Mouse (Mus musculus): ENCODE results near the gene Hoxc12. TPM values are rescaled to one million over a fixed set of nuclear protein-coding genes. Genes with fewer than 3 reads are reported as not detected.

Hoxc12 gene
- polyA plus RNA-seq (2012; rRNA removed; ENCODE audit: low replicate concordance), result not detected in 2 replicates

GRCm38 (mm10) chr15:102936279-102936972, at the start of gene Hoxc12:
Hoxc12 (plus strand) TSS chr15:102936757.

GRCm38 (mm10) chr15:102921053-102922011, 15.2 kb upstream of the Hoxc12 start, which contains the start of gene Hoxc13:
Hoxc13 (plus strand) TSS chr15:102921103.

GRCm38 (mm10) chr15:102954192-102955006, 17.8 kb downstream of the Hoxc12 start, which contains the start of gene Hoxc11:
Hoxc11 (plus strand) TSS chr15:102954427.

GRCm38 (mm10) chr15:102966776-102967311, 30.3 kb downstream of the Hoxc12 start, which contains the start of gene Hoxc10:
Hoxc10 (plus strand) TSS chr15:102966796.

GRCm38 (mm10) chr15:102967312-102967510, 30.7 kb downstream of the Hoxc12 start, which contains the start of gene Hoxc5:
Hoxc5 (plus strand) TSS chr15:102967443.

GRCm38 (mm10) chr15:102976171-102976570, 39.6 kb downstream of the Hoxc12 start, which contains the start of gene Hoxc9:
Hoxc9 (plus strand) TSS chr15:102976439.

Other genes starting within 250 kb of the Hoxc12 start
- 76.5 and 77.4 TPM in 2 replicates for gene Calcoco1, start 214.6 kb upstream of the Hoxc12 start, polyA plus RNA-seq (2012; rRNA removed; ENCODE audit: low replicate concordance)
- not detected in 2 replicates for gene Hoxc13, start 15.7 kb upstream of the Hoxc12 start, polyA plus RNA-seq (2012; rRNA removed; ENCODE audit: low replicate concordance)
- 0.89 and 2.2 TPM in 2 replicates for gene Hoxc11, start 17.7 kb downstream of the Hoxc12 start, polyA plus RNA-seq (2012; rRNA removed; ENCODE audit: low replicate concordance)
- gene Hoxc10, start 30.0 kb downstream of the Hoxc12 start, polyA plus RNA-seq (2012; rRNA removed; ENCODE audit: low replicate concordance), result 7.2 and 24.5 TPM in 2 replicates
- 4.7 and 14.5 TPM in 2 replicates for gene Hoxc5, start 30.7 kb downstream of the Hoxc12 start, polyA plus RNA-seq (2012; rRNA removed; ENCODE audit: low replicate concordance)
- 3.5 and 6.2 TPM in 2 replicates for gene Hoxc9, start 39.7 kb downstream of the Hoxc12 start, polyA plus RNA-seq (2012; rRNA removed; ENCODE audit: low replicate concordance)
- 8.0 and 35.1 TPM in 2 replicates for gene Hoxc8, start 53.9 kb downstream of the Hoxc12 start, polyA plus RNA-seq (2012; rRNA removed; ENCODE audit: low replicate concordance)
- gene Hoxc6, start 61.5 kb downstream of the Hoxc12 start, polyA plus RNA-seq (2012; rRNA removed; ENCODE audit: low replicate concordance), result 17.5 and 41.7 TPM in 2 replicates
- gene Hoxc4, start 82.2 kb downstream of the Hoxc12 start, polyA plus RNA-seq (2012; rRNA removed; ENCODE audit: low replicate concordance), result 2.0 and 3.9 TPM in 2 replicates
- gene Smug1, start 230.3 kb downstream of the Hoxc12 start, polyA plus RNA-seq (2012; rRNA removed; ENCODE audit: low replicate concordance), result 18.0 and 24.1 TPM in 2 replicates